Mouse (Mus musculus): ENCODE measurements around the gene Ggct.

- TF ChIP-seq CTCF (IDR thresholded peaks at IDR 0.05; ENCODE audit: low read depth, low read length) (no peak), POLR2A (IDR thresholded peaks at IDR 0.05; ENCODE audit: extremely low read depth, insufficient read depth, low read length) (no peak)
Observed at GRCm38 (mm10) chr6:54954659-54955414, 37.9 kb downstream of the Ggct start.
